Mouse (Mus musculus): ENCODE results near the gene Gm21987.
A peak's percentile ranks its signal among the peaks of the same experiment; 100 is the strongest.

Gm21987 gene

DNA sequence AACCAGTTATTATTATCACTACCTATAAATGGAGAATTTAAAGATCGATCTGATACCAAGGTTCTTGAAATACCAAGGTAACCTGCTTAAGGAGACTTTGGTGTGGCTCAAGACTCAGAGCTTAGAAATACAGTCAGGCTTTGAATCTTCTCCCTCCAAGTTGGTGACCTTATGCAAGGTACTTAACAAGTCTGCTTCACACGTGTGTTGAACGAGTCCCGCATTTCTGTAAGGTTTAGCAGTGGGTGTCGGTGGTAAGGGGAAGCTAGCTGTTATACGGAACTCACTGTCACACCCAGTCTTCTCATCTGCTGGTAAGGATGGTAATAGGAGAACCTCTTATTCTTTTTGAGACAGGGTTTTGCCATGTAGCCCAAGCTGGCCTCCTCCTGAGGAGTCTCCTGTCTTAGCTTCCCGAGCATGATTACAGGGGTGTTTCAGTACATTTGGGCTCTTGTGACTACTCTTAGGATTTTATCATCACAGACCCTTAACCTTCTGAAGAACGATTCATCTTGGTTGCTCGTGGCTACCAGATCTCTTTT lies 1.4 kb downstream of the Gm21987 start:
- DNase-seq (ENCODE audit: low read depth, low spot score), result no peak

DNA sequence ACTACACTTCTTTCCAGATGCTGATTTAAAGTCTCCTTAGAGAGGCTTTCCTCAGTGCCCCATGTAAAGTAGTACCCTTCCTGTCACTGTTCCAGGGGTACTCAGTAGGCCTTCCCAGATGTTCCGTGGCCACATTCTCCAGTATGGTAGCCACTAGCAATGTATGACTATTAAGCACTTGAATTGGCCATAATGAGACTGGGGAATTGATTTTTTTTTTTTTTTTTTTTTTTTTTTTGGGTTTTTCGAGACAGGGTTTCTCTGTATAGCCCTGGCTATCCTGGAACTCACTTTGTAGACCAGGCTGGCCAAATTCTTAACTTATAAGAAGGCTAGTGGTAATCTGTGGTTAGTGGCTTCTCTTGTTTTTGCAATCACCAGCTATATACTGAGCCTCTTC lies 3.0 kb downstream of the Gm21987 start:
- DNase-seq (ENCODE audit: low read depth, low spot score), result no peak

DNA sequence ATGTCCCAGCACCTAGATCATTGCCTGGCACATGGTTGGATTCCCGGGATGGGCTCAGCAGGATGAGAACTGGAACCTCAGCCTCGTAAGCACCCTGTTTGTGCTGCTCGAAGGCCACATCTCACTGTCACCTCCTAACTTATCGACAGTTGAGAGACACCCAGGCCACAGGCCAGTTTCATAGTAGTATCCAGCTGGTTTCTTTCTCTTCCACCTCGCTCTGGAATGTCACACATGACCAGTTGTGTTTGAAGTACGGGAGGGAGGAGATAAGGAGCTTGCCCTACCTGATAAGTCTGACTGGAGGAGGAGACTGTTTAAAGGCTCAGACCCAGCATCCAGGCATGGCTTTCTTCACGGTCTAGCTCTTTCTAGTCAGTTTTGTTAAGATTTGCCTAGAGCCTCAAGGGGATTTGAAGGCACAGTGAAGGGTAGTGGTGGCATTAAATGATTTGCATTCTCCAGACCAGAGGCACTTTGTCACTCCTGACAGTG lies 3.6 kb downstream of the Gm21987 start:
- DNase-seq (ENCODE audit: low read depth, low spot score), result no peak

DNA sequence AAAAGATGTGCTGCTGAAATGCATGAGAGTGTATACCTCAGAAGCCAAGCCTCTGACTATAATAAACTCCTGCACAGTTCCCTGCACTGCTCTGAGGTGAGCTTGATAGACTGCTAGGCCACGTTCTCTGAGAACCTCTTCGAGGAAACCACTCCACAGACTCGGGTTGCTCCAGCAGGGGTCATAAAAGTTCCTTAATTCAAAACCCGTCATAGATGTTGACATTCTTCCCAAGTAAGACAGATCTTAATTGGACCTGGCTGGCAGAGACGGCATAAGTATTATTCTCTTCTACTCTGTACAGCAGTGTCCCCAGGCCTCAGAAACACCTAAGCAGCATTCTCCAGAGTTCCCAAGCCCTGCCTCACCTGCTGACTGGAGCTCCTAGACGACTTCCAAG lies 4.1 kb downstream of the Gm21987 start:
- DNase-seq (ENCODE audit: low read depth, low spot score), result no peak

DNA sequence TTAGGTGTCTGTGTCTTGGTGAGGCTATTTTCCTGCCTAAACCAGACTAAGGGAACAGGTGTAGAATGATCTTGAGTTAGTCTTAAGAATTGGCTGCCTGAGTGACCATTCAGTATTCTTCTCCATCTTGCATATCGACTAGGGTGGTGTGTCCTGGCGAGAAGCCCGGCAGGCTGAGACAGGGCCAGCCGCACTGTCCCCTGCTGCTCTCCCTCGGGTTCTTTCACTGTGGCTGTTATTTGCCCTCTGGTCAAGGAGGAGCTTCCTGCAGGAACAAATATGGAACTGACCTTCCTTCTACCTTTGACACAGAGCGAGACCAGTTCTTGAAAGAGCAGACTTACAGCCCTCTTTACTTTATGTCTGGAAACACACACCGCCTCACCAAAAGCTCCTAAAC lies 5.2 kb downstream of the Gm21987 start:
- DNase-seq (ENCODE audit: low read depth, low spot score), result no peak

DNA sequence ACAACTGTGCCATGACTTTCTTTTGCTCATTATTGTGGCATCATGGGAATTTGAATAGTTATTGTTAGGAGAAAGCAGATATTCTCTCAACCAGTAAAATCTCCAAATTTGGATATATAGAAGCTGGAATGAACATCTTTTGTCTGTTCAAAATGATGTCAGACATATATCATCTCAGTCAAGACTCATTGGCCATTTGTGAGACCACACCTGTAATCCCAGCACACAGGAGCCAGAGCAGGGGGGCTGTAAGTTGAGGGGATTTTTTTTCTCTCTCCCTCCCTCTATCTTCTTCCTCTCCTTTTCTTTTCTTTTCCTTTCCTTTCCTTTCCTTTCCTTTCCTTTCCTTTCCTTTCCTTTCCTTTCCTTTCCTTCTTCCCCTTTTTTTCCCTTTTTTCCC lies 6.0 kb downstream of the Gm21987 start:
- DNase-seq (ENCODE audit: low read depth, low spot score), result no peak

DNA sequence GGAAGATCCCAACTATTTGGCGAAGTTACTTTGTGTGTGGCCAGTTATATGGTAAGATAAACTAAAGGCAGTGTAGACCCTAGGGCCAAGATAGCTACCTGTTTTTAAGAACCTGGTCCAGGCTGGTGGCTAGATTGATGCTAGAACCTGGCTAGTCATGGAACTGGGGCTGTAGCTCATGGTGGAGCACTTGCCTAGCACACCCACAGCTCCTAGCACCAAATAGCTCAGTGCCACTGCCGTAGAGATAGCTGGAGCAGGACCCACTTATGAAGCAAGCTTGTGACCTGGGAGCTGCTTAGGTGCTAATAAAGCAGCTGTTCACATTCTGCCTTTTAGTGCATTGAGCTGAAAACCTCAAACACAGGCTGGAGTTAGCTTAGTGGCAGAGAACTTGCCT lies 6.8 kb downstream of the Gm21987 start:
- no peak for DNase-seq (ENCODE audit: low read depth, low spot score)

DNA sequence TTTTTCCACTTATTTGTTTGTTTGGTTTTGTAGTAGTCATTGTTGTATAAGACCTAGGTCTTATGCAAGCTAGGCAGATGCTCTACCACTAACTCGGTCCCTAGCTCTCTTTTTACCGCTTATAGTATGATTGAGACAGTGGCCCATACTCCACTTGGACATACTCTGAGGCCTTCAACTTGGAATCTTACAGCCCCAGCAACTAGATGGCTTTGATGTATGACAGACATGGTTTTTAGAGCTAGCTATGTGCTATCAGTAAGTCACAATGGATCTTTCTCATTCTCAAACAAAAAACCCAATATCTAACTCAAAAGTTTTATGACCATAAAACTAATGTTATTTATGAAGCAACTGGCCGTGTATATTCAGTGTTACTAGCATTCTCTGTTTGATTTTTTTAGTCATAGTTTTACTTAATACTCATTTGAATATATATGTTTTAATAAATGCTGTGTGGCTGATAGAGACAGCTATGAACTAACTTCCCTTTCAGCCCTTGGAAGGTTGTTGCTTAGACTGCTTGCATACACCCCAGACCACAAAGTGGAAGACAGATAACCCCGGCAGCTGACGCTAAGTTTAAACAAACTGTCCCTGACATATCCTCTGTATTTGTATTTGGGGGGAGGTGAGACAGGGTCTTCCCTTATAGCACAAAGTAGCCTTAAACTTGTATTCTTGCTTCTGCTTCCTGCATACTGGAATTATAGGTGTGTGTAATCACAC lies 7.5 kb downstream of the Gm21987 start:
- no peak for DNase-seq (ENCODE audit: low read depth, low spot score)

DNA sequence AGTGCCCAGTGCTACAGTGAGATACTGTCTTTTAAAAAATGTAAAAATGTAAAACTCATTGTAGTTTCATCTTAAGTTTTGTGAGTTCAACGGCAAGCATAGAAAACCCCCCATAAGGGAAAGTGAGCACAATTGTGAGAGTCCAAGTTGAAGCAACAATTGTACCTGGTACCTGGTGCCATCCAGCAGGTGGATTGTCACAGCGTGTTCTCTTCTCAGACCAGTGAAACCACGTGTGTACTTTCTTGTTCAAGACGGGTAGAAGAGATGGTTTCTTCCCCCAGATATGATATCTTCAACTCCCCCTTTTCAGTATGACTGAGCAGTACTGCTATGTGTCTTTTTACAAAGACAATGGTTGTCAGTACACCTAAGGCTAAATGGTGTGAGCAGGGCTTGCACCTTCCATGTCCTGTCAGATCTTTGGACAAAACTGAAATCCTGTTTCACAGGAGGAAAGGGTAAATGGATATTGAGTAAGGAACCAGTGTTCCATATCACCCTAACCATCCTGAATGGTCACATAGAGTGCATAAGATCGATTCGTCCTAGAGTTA lies 11.5 kb downstream of the Gm21987 start:
- DNase-seq (ENCODE audit: low read depth, low spot score), result no peak

DNA sequence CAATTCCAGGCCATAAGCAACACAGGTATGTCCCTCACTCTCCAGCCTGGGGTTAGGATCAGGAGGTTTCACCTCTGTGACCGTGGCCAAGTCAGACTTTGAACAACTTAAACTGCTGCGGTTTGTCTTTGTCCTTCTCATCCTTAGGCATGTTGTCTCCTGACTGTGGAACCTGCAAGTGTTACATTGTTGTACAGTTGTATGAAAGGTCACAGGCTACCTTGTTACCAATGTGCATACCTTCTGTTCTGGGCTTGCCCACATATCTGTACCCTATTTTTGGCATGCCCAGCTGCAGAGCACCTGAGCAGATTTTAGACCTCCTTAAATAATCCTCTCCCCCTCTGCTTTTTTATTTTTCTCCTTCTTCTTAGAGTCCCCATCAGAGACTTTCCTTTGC lies 12.4 kb downstream of the Gm21987 start:
- DNase-seq (ENCODE audit: low read depth, low spot score), result no peak

DNA sequence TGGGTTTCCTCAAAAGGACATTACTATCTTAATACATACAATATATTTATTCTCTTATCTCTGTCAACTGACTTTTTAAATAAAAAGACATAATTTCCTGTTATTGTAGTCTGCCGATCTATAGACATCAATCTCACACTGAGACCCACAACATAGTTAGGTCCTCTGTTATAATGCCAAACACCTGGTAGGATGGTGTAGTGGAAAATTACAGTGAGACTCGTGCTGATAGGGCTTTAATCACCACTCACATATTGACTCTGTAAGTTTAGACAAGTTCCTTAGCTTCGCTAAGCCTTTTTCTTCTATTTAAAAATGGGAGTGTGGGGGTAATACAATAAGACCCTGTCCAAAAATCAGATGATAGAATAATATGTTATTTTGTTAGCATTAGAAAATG lies 13.0 kb downstream of the Gm21987 start:
- DNase-seq (ENCODE audit: low read depth, low spot score), result no peak

DNA sequence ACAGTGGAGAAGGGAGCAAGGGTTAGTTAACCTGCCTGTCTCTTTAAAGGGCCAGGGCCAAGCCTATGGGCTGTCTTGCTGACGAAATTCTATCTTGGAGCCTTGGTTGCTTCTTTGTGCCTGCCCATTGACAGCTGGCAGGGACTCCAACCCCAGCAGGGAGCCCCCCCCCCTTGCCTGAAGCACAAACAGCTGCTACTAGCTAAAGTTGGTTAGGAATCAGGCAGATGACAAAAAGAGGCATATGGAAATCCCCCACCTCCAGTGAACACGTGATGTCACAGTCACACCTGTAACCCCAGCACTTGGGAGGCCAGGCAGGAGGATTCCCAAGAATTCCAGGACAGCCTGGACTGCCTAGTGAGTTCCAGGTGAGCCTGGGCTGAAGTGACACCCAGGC lies 13.5 kb downstream of the Gm21987 start:
- no peak for DNase-seq (ENCODE audit: low read depth, low spot score)

DNA sequence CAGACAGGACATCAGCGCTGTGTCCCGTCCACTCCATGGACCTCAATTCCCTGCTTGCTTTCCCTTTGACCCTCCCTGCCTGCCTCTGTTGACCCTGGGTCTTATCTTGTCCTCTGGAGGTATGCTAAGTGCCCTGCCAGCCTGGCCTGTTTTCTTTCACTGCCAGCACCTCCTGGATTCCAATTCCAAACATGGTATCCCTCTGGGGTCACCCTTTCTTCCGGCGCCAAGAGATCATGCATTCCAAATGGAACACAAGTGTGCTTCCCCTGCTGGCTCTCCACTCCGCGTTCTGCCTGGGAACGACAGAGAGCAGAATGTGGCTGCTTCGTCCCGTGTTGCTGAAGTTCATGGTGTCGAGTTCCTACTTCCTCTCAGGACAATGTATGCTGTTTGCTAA lies 15.1 kb downstream of the Gm21987 start, which contains the start of gene Popdc2:
Gene Popdc2, plus strand, starts transcription at position 277 of the 400 bp plus-strand sequence.
- DNase-seq (ENCODE audit: low read depth, low spot score), result no peak

DNA sequence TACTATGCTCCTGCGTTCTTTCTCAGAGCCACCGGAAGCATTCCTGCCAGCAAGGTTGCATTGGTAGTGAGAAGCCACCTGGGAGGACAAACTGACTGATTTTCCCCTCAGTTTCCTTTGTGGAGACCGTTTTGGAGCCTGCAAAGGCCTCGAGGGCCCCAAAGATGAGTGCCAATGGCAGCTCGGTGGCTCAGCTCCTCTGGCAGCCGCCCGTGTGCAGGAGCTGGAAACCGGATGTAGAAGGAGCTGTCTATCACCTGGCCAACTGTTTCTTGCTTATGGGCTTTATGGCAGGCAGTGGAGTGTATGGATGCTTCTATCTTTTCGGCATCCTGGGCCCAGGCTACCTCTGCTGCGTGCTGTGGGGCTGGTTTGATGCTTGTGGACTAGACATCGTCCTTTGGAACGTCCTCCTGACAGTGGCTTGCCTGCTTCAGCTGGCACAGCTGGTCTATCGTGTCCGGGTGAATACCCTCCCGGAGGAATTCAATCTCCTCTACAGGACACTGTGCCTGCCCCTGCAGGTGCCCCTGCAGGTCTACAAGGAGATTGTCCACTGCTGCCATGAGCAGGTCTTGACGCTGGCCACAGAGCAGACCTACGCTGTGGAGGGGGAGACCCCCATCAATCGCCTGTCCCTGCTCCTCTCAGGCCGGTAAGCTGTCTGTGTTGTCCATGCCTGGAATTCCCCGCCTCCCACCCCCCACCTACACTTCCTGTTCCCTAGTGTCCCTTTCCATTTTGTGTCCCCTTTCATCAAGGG lies 15.8 kb downstream of the Gm21987 start:
- no peak for DNase-seq (ENCODE audit: low read depth, low spot score)

DNA sequence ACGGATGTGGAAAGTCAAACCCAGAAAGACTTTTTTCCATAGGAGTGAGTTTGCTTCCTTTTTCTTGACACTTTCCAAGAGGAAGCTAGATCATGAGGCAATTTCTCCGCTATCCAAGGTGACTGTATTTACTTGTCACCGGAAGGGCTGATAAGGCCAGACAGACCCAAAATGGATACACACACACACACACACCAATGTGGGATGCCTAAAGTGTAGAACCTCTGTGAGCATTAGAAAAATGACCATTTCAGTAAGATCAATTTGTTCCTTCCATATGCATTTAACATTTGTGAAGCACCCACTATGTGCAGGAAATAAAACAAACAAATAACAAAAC lies 16.4 kb downstream of the Gm21987 start:
- DNase-seq (ENCODE audit: low read depth, low spot score), result no peak

DNA sequence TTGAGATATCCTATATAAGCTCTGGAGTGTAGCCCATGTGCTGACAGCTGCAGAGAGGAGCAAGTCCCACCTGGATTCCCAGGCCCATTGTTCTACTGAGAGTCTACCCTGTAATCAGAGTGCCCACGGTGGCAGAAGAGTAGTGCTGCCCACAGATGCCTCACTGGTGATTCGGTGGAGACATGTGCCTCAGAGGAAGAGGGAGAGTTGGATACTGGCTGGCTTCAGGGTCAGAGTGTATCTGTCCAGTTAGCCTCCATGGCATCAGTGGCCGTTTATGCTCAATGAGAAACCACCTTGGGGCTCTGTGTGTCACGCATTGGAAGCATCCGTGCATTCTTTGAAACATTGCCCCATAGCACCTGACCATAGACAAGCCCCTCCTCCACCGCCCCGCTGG lies 16.8 kb downstream of the Gm21987 start:
- no peak for DNase-seq (ENCODE audit: low read depth, low spot score)

DNA sequence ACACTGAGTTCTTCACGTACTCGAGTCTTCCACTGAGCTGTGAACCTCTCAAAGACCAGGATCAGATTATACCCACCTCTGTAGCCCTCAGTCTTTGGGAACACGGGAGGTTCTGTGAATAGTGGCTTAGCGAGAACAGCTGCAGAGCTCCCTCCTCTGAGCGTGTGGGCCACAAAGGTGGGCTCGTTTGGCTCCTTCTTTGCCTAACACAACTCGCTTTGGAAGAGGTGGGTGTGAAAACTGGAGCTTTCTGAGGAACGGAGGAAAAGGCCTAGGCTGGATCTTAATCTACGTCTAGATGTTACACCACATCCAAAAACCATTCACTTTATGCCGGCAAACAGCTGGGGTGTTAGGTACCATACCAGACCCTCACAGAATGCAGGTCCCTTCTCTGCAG lies 18.6 kb downstream of the Gm21987 start:
- DNase-seq (ENCODE audit: low read depth, low spot score), result no peak

DNA sequence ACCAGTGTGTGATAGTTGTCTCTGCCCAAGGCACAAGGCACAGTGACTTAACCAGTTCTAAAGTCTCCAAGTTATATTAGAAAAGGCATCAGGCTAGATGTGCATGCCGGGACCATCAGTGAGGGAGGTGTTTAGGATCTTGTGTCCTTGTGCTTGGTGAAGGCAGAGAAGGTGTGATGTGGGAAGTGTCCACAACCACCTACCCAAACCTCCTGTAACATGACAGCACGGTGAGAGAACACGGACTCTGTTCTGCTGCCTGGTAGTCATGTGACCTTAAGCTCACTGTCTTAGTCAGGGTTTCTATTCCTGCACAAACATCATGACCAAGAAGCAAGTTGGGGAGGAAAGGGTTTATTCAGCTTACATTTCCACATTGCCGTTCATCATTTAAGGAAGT lies 19.4 kb downstream of the Gm21987 start:
- DNase-seq (ENCODE audit: low read depth, low spot score), result no peak

DNA sequence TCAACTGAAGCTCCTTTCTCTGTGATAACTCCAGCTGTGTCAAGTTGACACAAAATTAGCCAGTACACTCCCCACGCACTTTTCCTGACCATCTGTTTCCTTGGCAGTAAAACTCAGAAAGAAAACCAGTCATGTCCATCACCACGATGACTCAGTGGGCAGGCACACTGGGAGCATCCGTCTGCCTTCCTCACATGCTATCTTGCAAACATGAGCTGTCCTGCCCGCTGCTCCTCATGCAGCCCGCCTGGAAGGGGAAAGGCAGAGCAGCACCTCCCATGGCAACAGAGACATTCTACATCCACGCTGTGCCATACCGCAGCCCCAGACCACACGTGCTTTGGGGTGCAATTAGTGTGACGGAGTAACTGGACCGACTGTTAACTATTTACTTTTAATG lies 21.5 kb downstream of the Gm21987 start:
- peak; percentile 92 for DNase-seq (ENCODE audit: low read depth, low spot score)

DNA sequence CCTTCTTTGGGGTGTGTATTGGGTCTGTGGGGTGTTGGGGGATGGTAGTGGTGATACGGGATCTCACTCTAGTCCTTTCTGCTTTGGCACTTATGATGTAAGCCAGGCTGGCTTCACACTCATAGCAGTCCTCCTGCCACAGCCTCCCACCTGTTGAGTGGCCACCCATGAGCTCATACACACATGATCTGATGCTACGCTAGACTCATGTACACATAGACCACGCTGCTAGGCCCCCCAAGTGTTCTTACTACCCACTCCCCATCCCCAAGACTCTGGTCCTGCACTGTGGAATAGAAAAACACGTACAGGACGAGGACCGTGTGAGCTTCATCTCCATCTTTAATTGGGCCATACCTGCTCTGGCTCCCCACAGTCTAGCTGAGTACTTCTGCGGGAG lies 22.2 kb downstream of the Gm21987 start:
- DNase-seq (ENCODE audit: low read depth, low spot score), result no peak

DNA sequence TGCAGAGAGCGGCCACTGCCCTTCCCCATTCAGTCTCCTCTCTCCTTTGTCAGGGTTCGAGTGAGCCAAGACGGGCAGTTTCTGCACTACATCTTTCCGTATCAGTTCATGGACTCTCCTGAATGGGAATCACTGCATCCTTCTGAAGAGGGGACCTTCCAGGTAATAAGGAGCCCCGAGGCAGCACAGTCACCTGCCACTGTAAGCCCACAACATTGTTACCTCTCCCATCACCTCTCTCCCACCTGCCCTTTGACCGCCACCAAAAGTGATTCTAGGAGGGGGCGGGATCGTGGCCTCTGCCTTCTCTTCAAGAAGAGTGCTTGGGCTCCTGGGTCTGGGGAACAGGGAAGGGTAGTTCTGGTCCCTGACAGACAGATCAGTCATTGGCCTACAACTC lies 22.6 kb downstream of the Gm21987 start:
- DNase-seq (ENCODE audit: low read depth, low spot score), result no peak

DNA sequence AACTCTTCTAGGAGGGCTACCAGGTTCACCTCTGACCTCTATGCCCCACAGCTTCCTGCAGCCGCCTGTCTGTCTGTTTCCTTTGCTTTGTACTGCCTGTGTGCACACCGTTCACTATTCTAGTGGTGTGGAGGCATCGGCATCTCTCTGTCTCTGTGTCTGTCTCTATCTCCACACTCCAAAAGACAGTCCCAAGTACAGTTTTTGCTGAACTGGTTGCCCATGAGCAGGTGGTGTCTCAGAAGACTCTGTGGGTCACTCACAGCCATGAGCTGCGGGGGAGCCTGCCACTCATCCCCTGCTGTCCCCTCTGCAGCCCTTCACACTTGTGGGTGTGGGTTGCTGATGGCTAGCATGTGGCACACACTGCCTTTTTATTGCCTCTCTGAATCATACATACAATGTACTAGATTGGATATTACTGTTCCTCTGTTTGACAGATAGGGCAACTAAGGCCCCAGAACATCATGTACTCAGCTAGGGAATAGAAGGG lies 23.2 kb downstream of the Gm21987 start:
- no peak for DNase-seq (ENCODE audit: low read depth, low spot score)
